Mouse (Mus musculus): ENCODE results near the gene Sema4d. TPM values are rescaled to one million over a fixed set of nuclear protein-coding genes. Genes with fewer than 3 reads are reported as not detected.

The Sema4d gene
- total and polyA plus RNA-seq, 3 experiments = 52.2 to 67.6 (median 52.2) TPM

GRCm38 (mm10) chr13:51786616-51787015 lies 6.9 kb downstream of the Sema4d start:
- WGBS = 64% methylated on average over 4 of the region's 4 CpGs
- TF ChIP-seq EP300 (IDR thresholded peaks at IDR 0.05; ENCODE audit: insufficient read depth, low read depth, low read length) = no peak
- no peak for TF ChIP-seq CTCF (IDR thresholded peaks at IDR 0.05)
- no peak for TF ChIP-seq POLR2A (IDR thresholded peaks at IDR 0.05; ENCODE audit: insufficient read depth, low read depth, low read length)
- H3K27me3 ChIP-seq (ENCODE audit: control insufficient read depth, insufficient read depth, low read length) = no peaks in the 10 kb centered on the region
- no peak overlapping the region for H3K4me3 ChIP-seq
- H3K9ac ChIP-seq (ENCODE audit: low read depth, low read length) = no peak overlapping the region
- no peak overlapping the region for H3K27ac ChIP-seq
- H3K79me2 ChIP-seq (replicated peaks; ENCODE audit: control insufficient read depth, insufficient read depth, low read length) = peaks cover 2% of the 10 kb centered on the region; the same call in 1 of the 2 replicates
- intact Hi-C loops (cut with DNase I) = no loop called here
- H3K36me3 ChIP-seq (ENCODE audit: control insufficient read depth, insufficient read depth, low read length) = no peaks in the 10 kb centered on the region
- peaks cover 2% of the 10 kb centered on the region; the same call in 1 of the 2 replicates for H3K4me1 ChIP-seq (ENCODE audit: control insufficient read depth, insufficient read depth, low read length)
- DNase-seq = no peak

GRCm38 (mm10) chr13:51784476-51784875 lies 9.1 kb downstream of the Sema4d start:
- H3K27ac ChIP-seq = no peak overlapping the region
- intact Hi-C loops (cut with DNase I) = no loop called here
- 0 out of 2 replicates have a peak, but pooled peaks cover 1% of the 10 kb centered on the region for H3K4me1 ChIP-seq (ENCODE audit: control insufficient read depth, insufficient read depth, low read length)
- no peak for DNase-seq
- no peaks in the 10 kb centered on the region for H3K27me3 ChIP-seq (ENCODE audit: control insufficient read depth, insufficient read depth, low read length)
- peaks cover 2% of the 10 kb centered on the region; the same call in 1 of the 2 replicates for H3K79me2 ChIP-seq (replicated peaks; ENCODE audit: control insufficient read depth, insufficient read depth, low read length)
- no peak overlapping the region for H3K4me3 ChIP-seq
- TF ChIP-seq EP300 (IDR thresholded peaks at IDR 0.05; ENCODE audit: insufficient read depth, low read depth, low read length) (no peak), POLR2A (IDR thresholded peaks at IDR 0.05; ENCODE audit: insufficient read depth, low read depth, low read length) (no peak), CTCF (IDR thresholded peaks at IDR 0.05) (no peak)
- no peak overlapping the region for H3K9ac ChIP-seq (ENCODE audit: low read depth, low read length)
- WGBS = 80% methylated on average over 8 of the region's 8 CpGs
- H3K36me3 ChIP-seq (ENCODE audit: control insufficient read depth, insufficient read depth, low read length) = no peaks in the 10 kb centered on the region

DNA sequence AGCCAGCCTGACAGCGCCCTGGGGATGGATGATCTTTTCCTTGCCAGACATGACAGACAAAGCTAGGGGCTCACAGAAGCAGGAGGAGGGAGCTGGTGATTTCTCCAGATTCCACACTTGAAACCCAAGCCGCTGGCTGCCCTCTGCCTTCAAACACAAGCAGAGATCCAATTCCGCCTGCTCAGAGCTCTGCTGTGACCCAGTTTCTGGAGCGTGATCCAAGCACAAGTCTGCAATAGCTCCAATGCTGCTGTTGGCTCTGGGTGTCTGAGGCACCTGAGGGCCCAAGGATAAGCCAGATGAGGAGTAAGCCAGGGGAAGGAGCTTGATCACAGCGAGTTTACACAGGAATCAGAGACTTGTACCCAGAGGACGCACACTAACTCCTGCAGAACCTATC lies 9.7 kb downstream of the Sema4d start:
- H3K27ac ChIP-seq = no peak overlapping the region

DNA sequence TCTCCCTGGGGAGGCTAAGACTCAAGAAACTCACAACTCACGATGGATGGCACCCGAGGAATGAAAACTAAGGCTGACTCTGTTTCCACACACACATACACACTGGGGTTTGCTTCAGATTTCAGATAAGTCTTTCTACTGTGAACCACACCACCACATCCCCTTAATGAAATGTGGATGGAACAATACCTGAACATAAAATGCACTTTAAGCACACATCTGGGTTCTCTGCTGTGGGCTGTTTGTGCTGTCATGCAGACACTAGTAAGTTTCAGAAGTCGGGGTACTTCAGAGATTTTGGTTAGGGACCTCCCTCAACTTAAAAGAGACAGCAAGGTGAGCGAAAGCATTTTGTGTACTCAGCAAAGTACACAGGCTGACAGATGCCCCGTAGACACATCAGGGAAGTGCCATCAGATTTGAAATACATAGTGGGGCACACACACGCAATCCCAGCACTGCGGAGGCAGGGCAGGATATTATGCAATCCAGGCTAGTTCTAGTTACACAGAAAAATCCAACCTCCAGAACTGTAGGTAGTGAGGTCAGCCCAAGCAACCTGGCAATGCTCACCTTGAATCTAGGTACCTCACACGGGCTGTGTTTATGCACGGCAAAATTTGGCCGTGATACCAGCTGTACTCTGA lies 12.9 kb downstream of the Sema4d start:
- no peaks in the 10 kb centered on the region; the same call in 1 of the 2 replicates for H3K79me2 ChIP-seq (replicated peaks; ENCODE audit: control insufficient read depth, insufficient read depth, low read length)
- TF ChIP-seq POLR2A (IDR thresholded peaks at IDR 0.05; ENCODE audit: insufficient read depth, low read depth, low read length) (no peak), CTCF (IDR thresholded peaks at IDR 0.05) (no peak), EP300 (IDR thresholded peaks at IDR 0.05; ENCODE audit: insufficient read depth, low read depth, low read length) (no peak)
- WGBS = 89% methylated on average over 10 of the region's 10 CpGs
- no peak overlapping the region for H3K9ac ChIP-seq (ENCODE audit: low read depth, low read length)
- no peak overlapping the region for H3K4me3 ChIP-seq
- DNase-seq = no peak
- H3K36me3 ChIP-seq (ENCODE audit: control insufficient read depth, insufficient read depth, low read length) = no peaks in the 10 kb centered on the region
- intact Hi-C loops (cut with DNase I) = no loop called here
- no peak overlapping the region for H3K27ac ChIP-seq
- H3K27me3 ChIP-seq (ENCODE audit: control insufficient read depth, insufficient read depth, low read length) = no peaks in the 10 kb centered on the region
- H3K4me1 ChIP-seq (ENCODE audit: control insufficient read depth, insufficient read depth, low read length) = peaks cover 13% of the 10 kb centered on the region

More for the DNA sequence above, 9.7 kb downstream of the Sema4d start:
- Histone ChIP-seq H3K36me3 (ENCODE audit: control insufficient read depth, insufficient read depth, low read length) (no peaks in the 10 kb centered on the region), H3K9ac (ENCODE audit: low read depth, low read length) (no peak overlapping the region), H3K4me3 (no peak overlapping the region), H3K79me2 (replicated peaks; ENCODE audit: control insufficient read depth, insufficient read depth, low read length) (peaks cover 2% of the 10 kb centered on the region; the same call in 1 of the 2 replicates), H3K4me1 (ENCODE audit: control insufficient read depth, insufficient read depth, low read length) (peaks cover 1% of the 10 kb centered on the region; the same call in 1 of the 2 replicates), H3K27me3 (ENCODE audit: control insufficient read depth, insufficient read depth, low read length) (no peaks in the 10 kb centered on the region)
- no peak for TF ChIP-seq CTCF (IDR thresholded peaks at IDR 0.05)
- TF ChIP-seq POLR2A (IDR thresholded peaks at IDR 0.05; ENCODE audit: insufficient read depth, low read depth, low read length) = no peak
- TF ChIP-seq EP300 (IDR thresholded peaks at IDR 0.05; ENCODE audit: insufficient read depth, low read depth, low read length) = no peak
- intact Hi-C loops (cut with DNase I) = no loop called here
- no peak for DNase-seq
- 71% methylated on average over 6 of the region's 6 CpGs for WGBS

- H3K4me1 ChIP-seq (ENCODE audit: control insufficient read depth, insufficient read depth, low read length) = peaks cover 13% of the 10 kb centered on the region
- no peaks in the 10 kb centered on the region; the same call in 1 of the 2 replicates for H3K79me2 ChIP-seq (replicated peaks; ENCODE audit: control insufficient read depth, insufficient read depth, low read length)
- no peak overlapping the region for H3K4me3 ChIP-seq
- intact Hi-C loops (cut with DNase I) = no loop called here
- no peaks in the 10 kb centered on the region for H3K27me3 ChIP-seq (ENCODE audit: control insufficient read depth, insufficient read depth, low read length)
- no peak overlapping the region for H3K9ac ChIP-seq (ENCODE audit: low read depth, low read length)
- H3K36me3 ChIP-seq (ENCODE audit: control insufficient read depth, insufficient read depth, low read length) = no peaks in the 10 kb centered on the region
- 58% methylated on average over 25 of the region's 25 CpGs for WGBS
- TF ChIP-seq EP300 (IDR thresholded peaks at IDR 0.05; ENCODE audit: insufficient read depth, low read depth, low read length) (no peak), CTCF (IDR thresholded peaks at IDR 0.05) (no peak), POLR2A (IDR thresholded peaks at IDR 0.05; ENCODE audit: insufficient read depth, low read depth, low read length) (no peak)
- no peak overlapping the region for H3K27ac ChIP-seq
- DNase-seq = no peak
Observed at GRCm38 (mm10) chr13:51778983-51779962, 14.3 kb downstream of the Sema4d start.

Measured in heart, adult 2 months (tissue).